Mouse (Mus musculus): ENCODE data around the gene Pik3r2. TPM values are rescaled to one million over a fixed set of nuclear protein-coding genes. Genes with fewer than 3 reads are reported as not detected.

Pik3r2 gene
- 233 and 412 TPM in 2 replicates for polyA plus RNA-seq (2012; rRNA removed; ENCODE audit: low replicate concordance)

DNA sequence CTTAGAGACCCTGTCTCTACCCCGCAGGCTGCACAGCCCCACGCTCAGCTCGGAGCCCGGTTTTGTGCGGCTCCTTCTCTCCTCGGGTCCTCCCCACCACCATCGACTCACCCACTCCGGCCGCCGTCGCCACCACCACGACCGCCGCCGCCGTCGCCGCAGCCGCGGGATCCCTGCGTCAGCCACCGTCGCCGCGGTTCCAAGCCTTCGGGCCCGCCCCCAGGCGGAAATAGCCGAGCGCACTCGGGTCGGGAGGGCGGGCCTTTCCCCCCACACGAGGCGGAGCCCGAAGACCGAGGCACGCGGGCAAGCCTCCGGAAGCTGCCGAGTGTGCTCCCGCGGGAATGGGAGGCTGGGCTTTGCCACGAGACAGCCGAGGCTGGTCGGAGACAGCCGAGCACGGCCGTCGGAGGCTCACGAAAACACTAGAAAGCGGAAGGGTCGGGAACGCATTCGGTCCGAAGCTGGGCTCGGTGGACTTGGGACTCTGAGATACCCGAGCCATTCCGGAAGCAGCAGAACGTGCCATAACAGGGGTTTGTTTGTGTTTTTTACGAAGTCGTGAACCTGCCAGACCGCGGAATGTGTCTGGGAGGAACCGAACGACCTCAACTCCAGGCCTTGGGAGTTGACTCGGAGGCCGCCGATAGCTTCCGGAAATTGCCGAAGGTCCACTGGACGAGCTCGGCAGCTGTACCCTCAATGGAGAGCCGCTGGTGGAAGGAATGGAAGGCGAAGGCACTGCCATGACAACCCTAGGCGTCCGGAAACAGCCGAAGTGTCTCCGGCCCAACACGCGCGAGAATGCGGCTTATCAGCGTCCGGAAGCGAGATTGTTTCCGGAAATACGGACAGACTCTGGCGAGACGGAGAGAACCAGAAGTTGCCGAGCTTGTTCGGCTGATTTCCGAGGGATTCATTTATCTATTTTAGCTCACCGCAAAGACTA lies at the start of gene Pik3r2:
Gene Pik3r2, minus strand, starts transcription at position 218 of the 949 bp plus-strand sequence.

DNA sequence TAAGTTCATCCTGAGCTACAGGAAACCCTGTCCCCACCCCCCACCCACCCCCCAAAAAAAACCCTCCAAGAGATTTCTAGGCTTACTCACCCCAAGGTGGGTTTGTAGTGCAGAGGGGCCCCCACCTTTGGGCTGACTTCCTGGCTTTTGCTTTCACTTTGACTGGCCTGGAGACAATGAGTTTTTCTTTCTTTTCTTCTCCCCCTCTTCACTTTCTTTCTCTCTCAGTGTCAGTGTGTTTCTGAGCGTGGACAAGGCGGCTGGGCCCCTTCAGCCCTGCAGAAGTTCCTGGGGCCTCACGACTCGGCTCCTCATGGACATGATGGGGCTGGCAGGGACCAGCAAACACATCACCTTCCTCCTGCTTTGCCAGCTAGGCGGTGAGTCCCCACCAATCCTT lies 31.7 kb upstream of the Pik3r2 start, which contains the start of gene Il12rb1:
Gene Il12rb1, plus strand, starts transcription at position 211 of the 400 bp plus-strand sequence.

DNA sequence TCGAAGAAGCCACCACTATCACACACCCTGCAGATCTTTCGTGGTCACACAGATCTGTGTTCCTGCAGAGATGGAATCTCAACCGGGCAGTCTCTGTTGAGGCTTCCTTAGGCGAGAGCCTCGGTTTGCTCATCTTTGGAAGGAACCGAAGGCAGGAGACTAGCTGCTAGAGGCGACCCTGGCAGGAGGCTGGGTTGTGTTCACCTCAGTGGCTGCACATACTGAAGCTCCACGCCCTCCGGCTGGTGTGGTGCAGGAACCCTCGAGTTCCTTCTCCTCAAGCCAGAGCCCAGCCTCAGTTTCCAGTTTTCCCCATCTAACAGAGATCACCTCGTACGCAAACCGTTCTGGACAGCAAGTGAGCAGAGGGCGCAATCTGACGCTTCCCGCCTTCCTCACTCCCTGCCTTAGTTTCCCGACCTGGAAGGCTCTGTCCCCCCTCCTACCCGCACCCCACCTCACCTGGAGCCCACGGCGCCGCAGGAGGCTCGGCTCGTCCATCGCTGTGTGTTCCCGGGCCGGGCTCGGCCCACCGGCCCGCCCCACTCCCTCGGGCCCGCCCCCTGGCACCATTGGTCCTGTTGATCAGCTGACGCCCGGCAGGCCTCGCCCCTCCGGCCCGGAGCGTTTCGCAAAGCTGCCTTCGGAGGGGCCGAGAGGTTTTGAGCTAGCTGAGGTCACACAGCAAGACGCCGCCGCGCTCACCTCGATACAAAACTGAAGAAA lies 28.1 kb upstream of the Pik3r2 start, which contains the start of gene Mast3:
Gene Mast3, minus strand, starts transcription at position 574 of the 726 bp plus-strand sequence.

DNA sequence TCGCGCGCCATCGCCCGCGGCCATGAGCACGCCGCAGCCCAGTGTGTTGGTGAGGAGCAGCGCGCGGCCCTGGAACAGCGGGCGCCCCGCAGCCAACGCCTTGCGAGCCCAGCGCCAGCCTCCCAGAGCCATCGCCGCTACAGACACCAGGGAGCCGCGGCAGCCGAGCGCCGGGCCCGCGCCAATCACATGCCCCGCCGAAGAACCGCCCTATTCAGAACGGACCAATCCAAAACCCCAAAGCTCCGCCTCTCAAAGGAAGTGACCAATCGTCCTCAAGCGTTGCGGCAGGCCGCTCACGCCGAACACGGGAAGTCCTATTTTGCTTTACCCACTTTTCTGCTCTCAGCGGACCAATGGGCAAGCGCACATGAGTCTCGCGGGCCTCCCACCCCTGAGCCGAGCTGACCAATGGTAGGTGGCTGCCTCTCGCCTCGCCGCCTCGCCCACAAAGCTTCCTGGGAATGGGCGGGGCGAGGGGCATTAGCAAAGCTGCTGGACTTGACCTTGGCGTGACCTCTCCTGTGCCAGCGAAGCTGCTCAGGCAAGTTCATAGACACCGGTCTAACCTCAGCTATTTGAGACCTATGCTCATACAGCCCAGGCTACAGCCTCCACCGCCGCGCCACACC lies 15.6 kb downstream of the Pik3r2 start, which contains the start of gene Mpv17l2:
Gene Mpv17l2, minus strand, starts transcription at position 172 of the 632 bp plus-strand sequence.

DNA sequence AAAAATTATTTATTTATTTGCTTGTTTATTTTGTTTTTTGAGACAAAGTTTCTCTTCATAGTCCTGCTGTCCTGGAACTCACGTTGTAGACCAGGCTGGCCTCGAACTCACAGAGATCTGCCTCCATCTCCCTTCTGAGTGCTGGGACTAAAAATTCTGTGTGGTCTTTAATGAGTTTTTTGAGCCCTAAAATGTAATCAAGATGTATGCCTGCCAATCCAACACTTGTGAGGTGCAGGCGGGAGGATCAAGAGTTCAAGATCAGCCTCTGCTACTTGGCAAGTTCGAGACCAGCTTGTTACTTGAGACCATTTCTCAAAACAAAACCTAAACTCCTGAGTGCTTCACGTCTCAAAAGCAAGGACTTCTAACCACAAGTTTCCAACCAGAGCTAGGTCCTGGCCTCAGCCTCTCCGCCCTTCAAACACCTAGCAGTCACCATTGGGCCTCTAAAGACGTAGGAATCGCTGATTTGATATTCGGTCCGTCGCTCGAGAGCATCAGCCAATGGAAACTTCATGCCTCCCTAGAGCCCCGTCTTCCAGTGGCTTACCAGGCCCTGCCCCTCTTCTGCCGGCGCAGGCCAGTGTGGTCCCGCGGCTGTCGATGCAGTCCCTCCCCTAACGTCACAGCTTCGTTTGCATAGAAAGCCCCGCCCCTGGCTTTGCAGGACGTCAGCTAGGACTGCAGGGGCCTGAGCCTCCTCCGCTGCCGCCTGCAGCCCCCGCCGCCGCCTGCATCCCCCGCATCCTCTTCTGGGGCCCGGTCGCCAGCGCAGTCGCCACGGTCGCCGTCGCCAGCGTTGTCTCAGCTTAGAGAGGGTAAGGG lies 22.3 kb downstream of the Pik3r2 start, which contains the start of gene Rab3a:
Gene Rab3a, plus strand, starts transcription at position 637 of the 828 bp plus-strand sequence.

DNA sequence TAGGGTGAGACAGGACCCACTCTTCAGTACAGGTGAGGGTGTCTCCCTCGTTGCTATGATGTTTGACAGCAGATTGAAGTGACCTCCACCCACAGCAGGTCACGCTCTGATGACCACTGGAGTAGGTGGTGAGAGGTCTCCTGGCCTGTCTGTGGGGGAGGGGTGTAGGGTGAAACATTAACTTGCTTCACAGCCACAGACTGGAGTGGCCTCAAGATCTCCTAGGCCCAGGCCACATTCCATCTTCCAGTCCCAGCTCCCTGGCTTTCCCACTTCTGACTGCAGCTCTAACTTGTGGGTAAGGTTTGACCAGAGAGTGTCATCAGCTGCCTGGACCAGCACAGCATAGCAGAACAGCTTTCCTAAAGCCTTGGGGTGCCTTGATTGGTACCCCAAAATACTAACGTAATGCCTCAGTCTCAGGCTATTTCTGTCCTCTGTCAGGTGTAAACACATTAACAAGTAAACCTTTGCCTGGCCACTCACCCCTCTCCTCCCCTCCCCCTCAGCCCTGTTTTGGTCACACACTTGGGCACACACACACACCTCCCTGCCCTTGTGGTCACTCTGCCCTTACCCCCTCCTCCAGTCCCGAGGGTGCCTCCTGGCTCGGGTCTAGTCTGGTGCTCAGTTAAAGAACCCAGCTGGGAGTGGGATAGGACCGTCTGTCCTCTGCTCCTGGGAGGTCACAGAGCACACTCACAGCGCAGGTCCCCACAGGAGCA lies 52.9 kb downstream of the Pik3r2 start, which contains the start of gene Pde4c:
Gene Pde4c, plus strand, starts transcription at position 235 of the 725 bp plus-strand sequence.

DNA sequence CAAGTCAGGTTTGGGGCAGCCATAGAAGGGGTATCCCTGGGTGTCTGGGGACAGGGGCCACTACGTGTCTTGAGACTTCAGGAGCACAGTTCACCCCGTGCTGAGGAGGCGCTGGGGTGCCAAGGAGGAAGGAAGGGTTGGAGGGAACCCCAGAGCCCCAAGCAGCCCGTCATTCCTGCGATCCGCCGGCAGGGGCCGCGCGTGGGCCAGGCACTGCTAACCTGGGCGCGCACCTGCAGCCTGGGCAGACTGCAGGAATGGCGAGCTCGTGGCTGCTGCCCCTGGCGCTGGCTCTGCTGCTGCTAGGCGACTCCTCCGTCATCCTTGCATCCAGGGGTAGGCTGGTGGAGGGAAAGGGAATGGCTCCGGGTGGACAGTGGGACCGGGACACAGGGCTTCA lies 58.2 kb downstream of the Pik3r2 start, which contains the start of gene Gm3336:
Gene Gm3336, plus strand, starts transcription at position 247 of the 400 bp plus-strand sequence.

Other genes starting within 250 kb of the Pik3r2 start
- gene Fkbp8, start 249.0 kb downstream of the Pik3r2 start, polyA plus RNA-seq (2012; rRNA removed; ENCODE audit: low replicate concordance), result 325 and 545 TPM in 2 replicates
- gene Kxd1, start 248.8 kb downstream of the Pik3r2 start, polyA plus RNA-seq (2012; rRNA removed; ENCODE audit: low replicate concordance), result 64.0 and 85.0 TPM in 2 replicates
- gene Ell, start 237.3 kb downstream of the Pik3r2 start, polyA plus RNA-seq (2012; rRNA removed; ENCODE audit: low replicate concordance), result 25.2 and 37.0 TPM in 2 replicates
- 89.0 and 112 TPM in 2 replicates for gene Isyna1, start 182.3 kb downstream of the Pik3r2 start, polyA plus RNA-seq (2012; rRNA removed; ENCODE audit: low replicate concordance)
- gene Ssbp4, start 167.8 kb downstream of the Pik3r2 start, polyA plus RNA-seq (2012; rRNA removed; ENCODE audit: low replicate concordance), result 192 and 205 TPM in 2 replicates
- 5.9 and 12.7 TPM in 2 replicates for gene Lrrc25, start 160.6 kb downstream of the Pik3r2 start, polyA plus RNA-seq (2012; rRNA removed; ENCODE audit: low replicate concordance)
- 7.2 and 7.6 TPM in 2 replicates for gene Gdf15, start 144.3 kb downstream of the Pik3r2 start, polyA plus RNA-seq (2012; rRNA removed; ENCODE audit: low replicate concordance)
- gene Pgpep1, start 116.3 kb downstream of the Pik3r2 start, polyA plus RNA-seq (2012; rRNA removed; ENCODE audit: low replicate concordance), result 53.9 and 98.0 TPM in 2 replicates
- gene Lsm4, start 103.5 kb downstream of the Pik3r2 start, polyA plus RNA-seq (2012; rRNA removed; ENCODE audit: low replicate concordance), result 82.4 and 136 TPM in 2 replicates
- 654 and 1,953 TPM in 2 replicates for gene Jund, start 77.8 kb downstream of the Pik3r2 start, polyA plus RNA-seq (2012; rRNA removed; ENCODE audit: low replicate concordance)
- 0.01 and 0.06 TPM in 2 replicates for gene Iqcn, start 73.3 kb downstream of the Pik3r2 start, polyA plus RNA-seq (2012; rRNA removed; ENCODE audit: low replicate concordance)
- gene Gm3336, start 58.2 kb downstream of the Pik3r2 start, polyA plus RNA-seq (2012; rRNA removed; ENCODE audit: low replicate concordance), result 39.9 and 50.2 TPM in 2 replicates
- gene Pde4c, start 53.0 kb downstream of the Pik3r2 start, polyA plus RNA-seq (2012; rRNA removed; ENCODE audit: low replicate concordance), result 5.2 and 15.1 TPM in 2 replicates
- 30.3 and 33.5 TPM in 2 replicates for gene Rab3a, start 22.0 kb downstream of the Pik3r2 start, polyA plus RNA-seq (2012; rRNA removed; ENCODE audit: low replicate concordance)
- 107 and 299 TPM in 2 replicates for gene Mpv17l2, start 15.8 kb downstream of the Pik3r2 start, polyA plus RNA-seq (2012; rRNA removed; ENCODE audit: low replicate concordance)
- gene Mast3, start 28.3 kb upstream of the Pik3r2 start, polyA plus RNA-seq (2012; rRNA removed; ENCODE audit: low replicate concordance), result 54.1 and 62.5 TPM in 2 replicates
- 1.4 and 4.2 TPM in 2 replicates for gene Il12rb1, start 31.7 kb upstream of the Pik3r2 start, polyA plus RNA-seq (2012; rRNA removed; ENCODE audit: low replicate concordance)
- gene Arrdc2, start 63.0 kb upstream of the Pik3r2 start, polyA plus RNA-seq (2012; rRNA removed; ENCODE audit: low replicate concordance), result 38.6 and 40.6 TPM in 2 replicates
- gene Kcnn1, start 86.5 kb upstream of the Pik3r2 start, polyA plus RNA-seq (2012; rRNA removed; ENCODE audit: low replicate concordance), result 0.66 and 1.3 TPM in 2 replicates
- gene Ccdc124, start 97.2 kb upstream of the Pik3r2 start, polyA plus RNA-seq (2012; rRNA removed; ENCODE audit: low replicate concordance), result 49.4 and 62.1 TPM in 2 replicates
- 0.33 and 12.5 TPM in 2 replicates for gene Slc5a5, start 116.0 kb upstream of the Pik3r2 start, polyA plus RNA-seq (2012; rRNA removed; ENCODE audit: low replicate concordance)
- gene Rpl18a, start 120.7 kb upstream of the Pik3r2 start, polyA plus RNA-seq (2012; rRNA removed; ENCODE audit: low replicate concordance), result 4,446 and 4,916 TPM in 2 replicates
- 22.3 and 22.6 TPM in 2 replicates for gene Map1s, start 129.2 kb upstream of the Pik3r2 start, polyA plus RNA-seq (2012; rRNA removed; ENCODE audit: low replicate concordance)